8 mouse cellular contexts compared by ENCODE assay signal in genomic region chr12:85879631-85880314, GRCm38 (mm10). TPM values are rescaled to one million over a fixed set of nuclear protein-coding genes. Genes with fewer than 3 reads are reported as not detected.
A peak's percentile ranks its signal among the peaks of the same experiment; 100 is the strongest.
DNase-seq lines count a peak whose midpoint lies in the region; TF ChIP-seq lines count a peak whose summit lies in the region.

No protein-coding gene starts in this region.

- no peak for TF ChIP-seq CTCF in layer of hippocampus, adult 2 months (conservative IDR thresholded peaks at IDR 0.05)

- peak; percentile 23 for DNase-seq in cerebellum, adult 9-10 months
- DNase-seq in cerebellum, adult 11-12 months, result no peak
- DNase-seq in ovary, adult 18-20 months (ENCODE audit: low spot score), result peak; percentile 51
- DNase-seq in ovary, postnatal 10 days (ENCODE audit: low spot score), result no peak
- peak; percentile 72 to 88 for DNase-seq in layer of hippocampus, adult 2 months (ENCODE audit: low spot score in 2 of 2)
- DNase-seq in lung, postnatal 4 days, result peak; percentile 42 to 60
- DNase-seq in thymus, postnatal 10 days (ENCODE audit: low spot score in 2 of 2), result no peak
- DNase-seq in urinary bladder, postnatal 4 days (ENCODE audit: low spot score in 2 of 2), result no peak

- H3K4me3 ChIP-seq in layer of hippocampus, adult 2 months, result no peak overlapping the region

- peak overlapping the region; percentile 91 for H3K27ac ChIP-seq in layer of hippocampus, adult 2 months

RNA-seq across cellular contexts. Expression of gene Ttll5, which starts 55.3 kb away (rescaled TPM):
- total RNA-seq in layer of hippocampus, adult 2 months (2021), result 10 to 100 TPM; 48.5 to 48.6 TPM

RNA-seq across cellular contexts. Expression of gene Erg28, which starts 55.4 kb away (rescaled TPM):
- 10 to 100 TPM; 57.2 to 62.6 TPM for total RNA-seq in layer of hippocampus, adult 2 months (2021)

Comparison
In these comparisons a context has a peak if more than half of its experiments do, and no peak if none do; other contexts are left out.
1. DNase-seq: peak in cerebellum, adult 9-10 months (single experiment), ovary, adult 18-20 months (single experiment), layer of hippocampus, adult 2 months (2 of 2) and lung, postnatal 4 days (2 of 2); none in cerebellum, adult 11-12 months (single experiment), ovary, postnatal 10 days (single experiment), thymus, postnatal 10 days (0 of 2) and urinary bladder, postnatal 4 days (0 of 2).